Mouse (Mus musculus) right cerebral cortex, adult 18-20 months (tissue): ENCODE measurements around the gene Rin1.
"Not testable (repeated sequence)": the region's sequence is repeated elsewhere in the genome, so short reads cannot be mapped to it uniquely, and the experiment has no call there.

Experiments
- DNase-seq: peaks from one replicate; pipeline ENCODE4 v3.0.0; 2022; ENCODE audit warnings: mixed read lengths

Gene Rin1

DNA sequence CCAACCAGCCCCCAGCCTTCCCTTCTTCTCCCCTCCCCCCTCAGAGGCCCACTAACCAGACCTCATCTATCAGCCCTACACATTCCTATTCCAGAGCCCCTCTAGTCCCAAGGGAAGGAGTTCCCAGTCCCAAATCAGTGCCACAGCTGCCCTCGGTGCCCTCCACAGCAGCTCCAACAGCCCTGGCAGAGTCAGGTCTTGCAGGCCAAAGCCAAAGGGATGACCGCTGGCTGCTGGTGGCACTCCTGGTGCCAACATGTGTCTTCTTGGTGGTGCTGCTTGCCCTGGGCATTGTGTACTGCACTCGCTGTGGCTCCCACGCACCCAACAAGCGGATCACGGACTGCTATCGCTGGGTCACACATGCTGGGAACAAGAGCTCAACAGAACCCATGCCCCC is 19.7 kb downstream of the Rin1 start:
- DNase-seq, result no peak

DNA sequence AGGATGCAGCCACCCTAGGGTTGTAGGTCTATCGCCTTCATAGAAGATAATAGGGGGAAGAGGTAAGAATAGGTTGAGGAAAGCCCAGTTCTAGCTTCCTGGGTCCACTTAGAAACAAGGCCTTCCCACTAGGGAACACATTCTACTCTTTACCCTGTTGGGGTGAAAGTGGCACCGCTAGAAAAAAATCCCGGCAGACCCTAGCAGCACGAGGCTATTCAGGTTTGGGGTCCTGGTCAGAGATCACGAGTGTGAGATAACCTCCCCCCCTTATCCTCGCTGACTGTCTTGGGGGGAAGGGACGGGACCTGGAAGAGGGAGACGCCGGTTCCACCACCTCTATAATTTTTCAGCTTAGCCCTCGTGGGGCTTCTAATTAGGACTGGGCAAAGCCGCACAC is 20.8 kb downstream of the Rin1 start:
- DNase-seq, result no peak

GRCm38 (mm10) chr19:5071545-5072369 is 21.5 kb downstream of the Rin1 start:
- DNase-seq, result no peak

- DNase-seq, result no peak
These were observed 22.2 kb downstream of the Rin1 start for GRCm38 (mm10) chr19:5072389-5073019.

- DNase-seq, result no peak
These were observed 22.7 kb downstream of the Rin1 start for GRCm38 (mm10) chr19:5073028-5073427.

DNA sequence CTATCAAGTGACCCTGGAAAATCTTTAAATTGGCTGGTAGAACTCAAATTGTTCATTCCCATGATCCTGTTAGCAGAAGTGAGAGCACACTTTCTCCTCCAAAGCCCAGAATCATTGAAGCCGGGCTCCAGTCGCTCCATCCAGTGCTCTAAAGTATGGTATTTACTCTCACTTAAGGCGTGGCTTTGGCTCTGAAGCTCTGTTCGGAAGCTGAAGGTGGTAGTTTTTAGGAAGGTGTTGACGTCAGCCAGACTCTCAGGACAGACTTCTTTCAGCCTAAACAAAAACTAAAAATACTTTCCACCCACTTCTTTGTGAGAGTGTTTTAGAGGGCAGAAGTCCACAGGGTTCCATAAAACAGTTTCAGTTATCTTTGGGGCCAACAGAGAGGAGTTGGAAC is 23.2 kb downstream of the Rin1 start:
- no peak for DNase-seq

DNA sequence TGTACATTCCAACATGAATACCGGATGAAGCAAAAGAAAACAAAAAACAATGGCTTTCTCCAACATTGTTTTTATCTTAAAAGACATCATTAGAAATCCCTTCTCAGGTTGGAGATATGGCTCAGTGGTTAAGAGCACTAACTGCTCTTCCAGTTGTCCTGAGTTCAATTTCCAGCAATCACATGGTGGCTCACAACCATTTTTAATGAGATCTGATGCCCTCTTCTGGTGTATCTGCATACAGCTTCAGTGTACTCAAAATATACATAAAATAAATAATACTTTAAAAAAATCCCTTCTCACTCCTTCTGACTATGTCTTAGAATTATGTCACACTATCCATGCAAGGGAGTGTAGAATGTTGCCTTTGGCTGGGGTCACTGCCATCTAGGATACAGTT is 29.0 kb downstream of the Rin1 start:
- no peak for DNase-seq

- no peak for DNase-seq
These were observed 31.7 kb downstream of the Rin1 start for GRCm38 (mm10) chr19:5082005-5082404.

DNA sequence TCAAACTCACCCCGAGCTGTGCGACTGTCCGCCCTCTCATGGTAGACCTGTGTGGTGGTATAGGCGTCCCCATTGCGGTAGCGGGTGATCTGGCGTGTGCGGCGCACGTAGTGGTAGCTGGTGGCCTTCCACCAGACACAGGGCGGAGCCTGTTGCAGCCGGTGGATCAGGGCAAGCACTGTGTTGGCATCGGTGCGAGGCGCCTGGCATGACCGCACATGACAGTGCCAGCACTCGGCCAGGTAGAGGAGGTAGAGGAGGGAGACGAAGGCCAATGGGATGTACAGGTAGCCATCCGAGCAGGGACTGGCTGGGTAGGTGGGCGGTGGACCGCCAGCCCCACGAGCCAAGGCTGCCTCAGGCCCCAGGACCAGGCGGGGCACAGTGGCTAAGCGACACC is 32.3 kb downstream of the Rin1 start:
- DNase-seq, result no peak

- DNase-seq, result no peak
These were observed 33.9 kb downstream of the Rin1 start for GRCm38 (mm10) chr19:5083961-5084833.

DNA sequence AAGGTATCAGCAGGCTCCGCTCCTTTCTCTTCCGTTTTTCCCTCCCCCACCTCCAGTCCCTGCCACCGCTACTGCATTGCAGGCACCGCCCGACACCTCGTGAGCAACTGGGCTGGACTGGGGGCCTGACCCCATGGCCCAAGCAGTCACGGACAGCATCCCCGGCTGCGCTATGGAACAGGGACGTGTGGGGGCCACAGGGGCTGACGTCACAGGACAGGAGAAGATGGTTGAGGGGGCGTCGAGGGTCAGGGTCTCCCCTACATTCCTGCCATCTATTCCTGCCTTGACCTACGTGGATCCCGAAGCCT is 34.5 kb downstream of the Rin1 start:
- no peak for DNase-seq

- peak; percentile 80 for DNase-seq
These were observed 35.0 kb downstream of the Rin1 start, which contains the start of gene Tmem151a for GRCm38 (mm10) chr19:5085145-5085863. TSS of gene Tmem151a (minus strand) at chr19:5085531.

DNA sequence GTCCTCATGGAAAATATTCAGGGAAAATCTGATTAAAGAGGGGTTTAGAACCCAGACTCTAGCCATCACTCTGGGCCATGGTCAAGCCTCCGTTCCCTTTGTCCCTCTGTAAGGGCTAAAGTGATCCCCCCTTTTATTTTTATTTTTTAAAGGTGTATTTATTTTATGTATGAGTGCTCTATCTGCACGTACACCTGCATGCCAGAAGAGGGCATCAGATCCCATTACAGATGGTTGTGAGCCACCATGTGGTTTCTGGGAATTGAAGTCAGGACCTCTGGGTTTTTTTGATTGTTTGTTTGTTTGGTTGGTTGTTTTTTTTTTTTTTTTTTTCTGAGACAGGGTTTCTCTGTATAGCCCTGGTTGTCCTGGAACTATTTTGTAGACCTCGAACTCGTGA is 36.3 kb downstream of the Rin1 start:
- not testable (repeated sequence) for DNase-seq

GRCm38 (mm10) chr19:5087884-5088728 is 37.8 kb downstream of the Rin1 start, which contains the start of gene Yif1a:
TSS of gene Yif1a (plus strand) at chr19:5088538.
- DNase-seq, result peak; percentile 98

DNA sequence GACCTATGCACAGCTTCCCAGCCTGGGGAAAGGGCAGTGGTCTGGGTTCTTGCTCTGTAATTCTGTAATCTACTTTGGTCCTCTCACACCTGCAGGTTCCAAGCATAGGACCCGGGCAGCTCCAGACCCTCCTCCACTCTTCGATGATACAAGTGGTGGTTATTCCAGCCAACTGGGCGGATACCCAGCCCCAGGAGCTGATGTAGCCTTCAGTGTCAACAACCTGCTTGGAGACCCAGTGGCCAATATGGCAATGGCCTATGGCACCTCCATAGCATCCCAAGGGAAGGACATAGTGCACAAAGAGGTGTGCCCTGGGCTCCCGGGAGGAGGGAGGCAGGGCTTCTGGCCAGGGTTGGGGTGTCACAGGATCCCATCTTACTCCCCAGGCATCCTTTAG is 39.0 kb downstream of the Rin1 start:
- no peak for DNase-seq

DNA sequence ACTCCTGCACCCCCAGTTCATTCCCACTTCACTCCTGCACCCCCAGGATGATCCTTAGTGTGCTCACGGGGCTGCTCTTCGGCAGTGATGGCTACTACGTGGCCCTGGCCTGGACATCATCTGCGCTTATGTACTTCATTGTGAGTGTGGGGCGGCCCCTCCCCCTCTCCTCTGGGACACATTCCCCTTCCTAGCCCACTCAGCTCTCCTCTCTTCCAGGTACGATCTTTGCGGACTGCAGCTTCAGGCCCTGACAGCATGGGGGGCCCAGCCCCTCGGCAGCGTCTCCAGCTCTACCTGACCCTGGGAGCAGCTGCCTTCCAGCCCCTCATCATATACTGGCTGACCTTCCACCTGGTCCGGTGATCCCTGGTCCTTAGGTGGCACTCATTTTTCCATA is 41.8 kb downstream of the Rin1 start:
- DNase-seq, result no peak

- no peak for DNase-seq
These were observed 43.4 kb downstream of the Rin1 start for GRCm38 (mm10) chr19:5093481-5094242.

DNA sequence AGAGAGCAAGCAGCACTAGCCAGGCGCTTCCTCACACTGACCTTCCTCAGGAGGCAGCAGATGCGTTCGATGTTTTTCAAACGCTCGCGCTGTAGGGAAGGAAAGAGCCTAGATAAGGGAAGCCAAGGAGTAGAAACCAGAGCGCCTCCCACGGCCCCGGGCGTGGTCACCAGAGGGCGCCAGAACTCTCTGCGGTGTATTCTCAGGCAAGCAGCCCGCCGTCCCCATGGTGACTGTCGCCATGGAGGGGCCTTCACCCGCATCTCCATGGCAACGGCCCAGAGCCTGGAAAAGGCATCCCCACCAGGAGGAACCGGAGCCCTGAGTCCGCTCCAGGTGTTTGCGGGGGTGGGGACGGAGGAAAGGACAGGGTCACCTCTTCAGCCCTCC is 44.0 kb downstream of the Rin1 start:
- peak; percentile 97 for DNase-seq

DNA sequence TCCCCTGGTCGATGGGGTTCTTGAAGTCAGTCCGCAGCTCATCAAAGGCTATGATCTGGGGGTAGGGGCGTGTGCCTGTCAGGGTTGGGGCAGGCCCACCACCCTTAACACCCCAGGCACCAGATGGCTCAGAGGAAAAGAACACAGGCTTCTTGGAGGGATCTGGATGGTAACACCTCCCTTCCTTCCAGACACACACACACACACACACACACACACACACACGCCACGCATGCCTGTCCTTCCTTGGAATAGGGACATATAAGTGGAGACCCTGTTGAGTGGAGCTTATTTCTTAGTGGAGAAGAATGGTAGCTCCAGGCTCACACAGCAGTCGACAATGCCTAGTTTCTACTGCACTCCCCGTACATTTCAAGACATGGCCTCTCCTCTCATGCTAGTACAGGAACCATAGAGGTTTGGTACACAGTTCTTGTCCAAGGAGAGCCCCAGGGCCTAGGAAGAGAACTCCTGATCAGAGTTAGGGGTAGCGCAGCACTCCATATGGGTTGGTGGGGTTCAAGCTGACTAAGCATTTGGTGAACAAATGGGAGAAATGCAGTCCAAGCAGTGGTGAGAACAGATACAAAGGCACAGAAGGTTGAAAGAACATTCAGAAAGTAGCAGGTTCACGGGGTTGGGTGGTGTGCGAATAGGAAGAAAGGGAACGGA is 44.6 kb downstream of the Rin1 start:
- no peak for DNase-seq

- DNase-seq, result no peak
These were observed 45.7 kb downstream of the Rin1 start for GRCm38 (mm10) chr19:5095887-5096474.
